8 mouse cellular contexts compared by ENCODE assay signal in the genomic region with DNA sequence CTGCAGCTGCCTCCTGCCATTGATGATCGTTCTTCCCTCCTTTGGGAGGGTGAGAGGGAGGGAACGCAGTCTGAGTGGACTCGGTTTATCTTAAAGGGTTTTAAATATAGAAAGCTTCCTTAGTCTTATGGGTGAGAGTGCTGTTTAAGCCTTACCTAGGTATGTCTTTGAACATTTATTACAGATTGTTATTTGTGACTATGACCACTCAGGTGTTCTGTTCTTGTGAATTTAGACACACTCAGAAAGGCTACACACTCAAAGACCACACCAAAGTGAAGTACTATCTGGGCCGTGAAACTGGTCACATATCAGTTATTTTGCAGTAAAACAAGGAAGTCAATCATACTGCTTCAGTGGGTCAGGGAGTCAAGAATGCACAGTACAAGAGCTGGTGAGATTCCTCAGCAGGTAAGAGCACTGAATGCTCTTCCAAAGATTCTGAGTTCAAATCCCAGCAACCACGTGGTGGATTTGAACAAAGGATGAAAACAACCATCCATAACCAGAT. TPM values are rescaled to one million over a fixed set of nuclear protein-coding genes. Genes with fewer than 3 reads are reported as not detected.
DNase-seq lines count a peak whose midpoint lies in the region; ATAC-seq lines count a peak whose summit lies in the region.

No protein-coding gene starts in this region.

- WGBS in forebrain, embryonic 15.5 days = under 1% methylated on average over 5 of the region's 5 CpGs
- WGBS in hindbrain, embryonic 16.5 days = under 1% methylated on average over 5 of the region's 5 CpGs

- no peak; the same call in none of the 2 replicates for ATAC-seq in forebrain, embryonic 15.5 days (replicated peaks)
- ATAC-seq in hindbrain, embryonic 16.5 days = no peak

- H3K4me3 ChIP-seq in forebrain, embryonic 15.5 days = no peak overlapping the region
- H3K4me3 ChIP-seq in hindbrain, embryonic 16.5 days (ENCODE audit: low read length) = no peak overlapping the region

- H3K9ac ChIP-seq in forebrain, embryonic 15.5 days (replicated peaks) = no peak overlapping the region
- no peak overlapping the region for H3K9ac ChIP-seq in hindbrain, embryonic 16.5 days (ENCODE audit: low read depth, low read length)

- peak; percentile 56 for DNase-seq in adrenal gland, postnatal 10 days
- no peak for DNase-seq in adrenal gland, postnatal 4 days (ENCODE audit: low spot score in 2 of 2)
- peak; percentile 75 for DNase-seq in cerebellum, adult 11-12 months
- peak; percentile 46 to 88 for DNase-seq in left cerebral cortex, postnatal 25 days (ENCODE audit: low spot score in 2 of 2)
- DNase-seq in mesoderm, embryonic 11.5 days (ENCODE audit: low read depth, low spot score) = peak; percentile 85
- DNase-seq in skeletal muscle tissue, adult 2 months (ENCODE audit: low read depth, low spot score) = peak; percentile 90

- H3K27me3 ChIP-seq in forebrain, embryonic 15.5 days = no peaks in the 10 kb centered on the region
- H3K27me3 ChIP-seq in hindbrain, embryonic 16.5 days (replicated peaks; ENCODE audit: control insufficient read depth, insufficient read depth, low read length) = no peaks in the 10 kb centered on the region; the same call in 1 of the 2 replicates

- no peaks in the 10 kb centered on the region for H3K9me3 ChIP-seq in forebrain, embryonic 15.5 days
- no peaks in the 10 kb centered on the region for H3K9me3 ChIP-seq in hindbrain, embryonic 16.5 days (ENCODE audit: control insufficient read depth, low read length)

- intact Hi-C loops in left cerebral cortex, postnatal 25 days (cut with DNase I) = loop anchor here (2.0 kb wide), 1 partner anchor 17 kb away; no protein-coding TSS in a partner anchor

- peaks cover 13% of the 10 kb centered on the region for H3K4me1 ChIP-seq in forebrain, embryonic 15.5 days
- no peaks in the 10 kb centered on the region; the same call in 1 of the 2 replicates for H3K4me1 ChIP-seq in hindbrain, embryonic 16.5 days (ENCODE audit: control insufficient read depth, insufficient read depth, low read depth, low read length)

- no peak overlapping the region for H3K4me2 ChIP-seq in forebrain, embryonic 15.5 days (replicated peaks)
- no peak overlapping the region; the same call in 1 of the 2 replicates for H3K4me2 ChIP-seq in hindbrain, embryonic 16.5 days (ENCODE audit: low read length)

- H3K27ac ChIP-seq in forebrain, embryonic 15.5 days (replicated peaks) = peak overlapping the region; percentile 86
- peak overlapping the region; percentile 57 for H3K27ac ChIP-seq in hindbrain, embryonic 16.5 days (ENCODE audit: low read depth, low read length)

- no peaks in the 10 kb centered on the region for H3K36me3 ChIP-seq in forebrain, embryonic 15.5 days
- H3K36me3 ChIP-seq in hindbrain, embryonic 16.5 days (ENCODE audit: control insufficient read depth, insufficient read depth, low read length) = no peaks in the 10 kb centered on the region

RNA-seq across cellular contexts. Expression of gene Tex14, which starts 38.6 kb away (rescaled TPM):
- total RNA-seq in adrenal gland, postnatal 10 days (2021) = under 1 TPM; 0.58 to 0.90 TPM
- 1 to 10 TPM in 1 of 2 experiments, under 1 TPM in 1; 0.34 to 1.0 TPM for total RNA-seq in adrenal gland, postnatal 4 days (2021)
- polyA plus RNA-seq in forebrain, embryonic 15.5 days (2015; fragmentation: Nextera tagmentation; extraction: Ambion mirVana) = 0.31 TPM in 1 of 2 replicates, not detected in the other
- polyA plus RNA-seq in hindbrain, embryonic 16.5 days (2015; fragmentation: Nextera tagmentation; extraction: Ambion mirVana) = 1.7 and 1.9 TPM in 2 replicates
- total RNA-seq in left cerebral cortex, postnatal 25 days (2021) = under 1 TPM; 0.25 to 0.32 TPM

RNA-seq across cellular contexts. Expression of gene Rad51c, which starts 38.7 kb away (rescaled TPM):
- total RNA-seq in adrenal gland, postnatal 10 days (2021) = 1 to 10 TPM; 3.2 to 3.3 TPM
- 1 to 10 TPM; 3.2 to 6.1 TPM for total RNA-seq in adrenal gland, postnatal 4 days (2021)
- 6.6 and 7.2 TPM in 2 replicates for polyA plus RNA-seq in forebrain, embryonic 15.5 days (2015; fragmentation: Nextera tagmentation; extraction: Ambion mirVana)
- 3.8 and 5.1 TPM in 2 replicates for polyA plus RNA-seq in hindbrain, embryonic 16.5 days (2015; fragmentation: Nextera tagmentation; extraction: Ambion mirVana)
- total RNA-seq in left cerebral cortex, postnatal 25 days (2021) = 1 to 10 TPM; 4.1 TPM

Comparison
In these comparisons a context has a peak if more than half of its experiments do, and no peak if none do; other contexts are left out.
1. DNase-seq: peak in adrenal gland, postnatal 10 days (single experiment), cerebellum, adult 11-12 months (single experiment), left cerebral cortex, postnatal 25 days (2 of 2), mesoderm, embryonic 11.5 days (single experiment) and skeletal muscle tissue, adult 2 months (single experiment); none in adrenal gland, postnatal 4 days (0 of 2).